Mouse (Mus musculus): ENCODE results near the gene Map2k4. TPM values are rescaled to one million over a fixed set of nuclear protein-coding genes. Genes with fewer than 3 reads are reported as not detected.

Map2k4 gene
- polyA plus RNA-seq (2015; fragmentation: Nextera tagmentation; extraction: Ambion mirVana), result 36.6 and 44.0 TPM in 2 replicates

DNA sequence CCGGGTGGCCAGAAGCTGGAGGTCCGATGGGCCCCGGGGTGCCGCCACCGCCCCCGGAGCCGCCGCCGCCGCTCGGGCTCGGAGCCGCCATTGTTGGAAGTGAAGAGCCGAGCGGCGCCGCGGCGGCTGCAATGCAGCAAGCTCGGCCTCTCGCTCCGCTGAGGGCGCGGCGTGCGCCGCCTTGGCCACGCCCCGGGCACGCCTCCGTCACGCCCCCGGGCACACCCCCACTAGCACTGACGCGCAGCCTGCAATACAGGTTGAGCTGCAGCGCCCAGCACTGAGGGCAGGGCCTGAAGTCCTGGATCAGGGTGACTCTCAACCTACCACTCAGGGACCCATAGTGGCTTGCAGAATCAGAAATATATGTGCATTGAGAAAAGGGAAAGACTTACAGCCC, at the start of gene Map2k4:
TSS of gene Map2k4 (minus strand) at position 144 of the 400 bp plus-strand sequence.
- peak; percentile 93 for DNase-seq (ENCODE audit: low spot score)

- DNase-seq (ENCODE audit: low spot score), result no peak
These were observed 36.5 kb upstream of the Map2k4 start for GRCm38 (mm10) chr11:65824556-65824955.

DNA sequence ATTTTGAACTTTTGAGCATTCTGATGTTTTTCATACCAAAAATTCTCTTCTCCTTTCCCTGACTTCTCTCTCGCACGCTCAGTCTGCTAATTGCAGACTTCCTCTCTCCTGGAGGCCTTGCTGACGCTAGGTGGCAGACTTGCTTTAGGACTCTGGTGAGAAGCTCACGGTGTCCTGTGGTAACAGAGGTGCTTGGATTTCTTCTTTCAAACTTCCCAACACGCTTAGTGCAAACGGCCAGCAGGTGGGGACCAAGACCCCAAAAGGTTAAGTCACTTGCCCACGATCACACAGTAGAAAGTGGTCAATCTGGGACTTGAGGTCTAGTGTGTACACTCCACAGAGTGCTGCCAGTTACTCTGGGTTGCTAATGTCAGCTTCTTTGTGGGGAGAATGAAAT, 32.8 kb upstream of the Map2k4 start:
- DNase-seq (ENCODE audit: low spot score), result peak; percentile 53

DNA sequence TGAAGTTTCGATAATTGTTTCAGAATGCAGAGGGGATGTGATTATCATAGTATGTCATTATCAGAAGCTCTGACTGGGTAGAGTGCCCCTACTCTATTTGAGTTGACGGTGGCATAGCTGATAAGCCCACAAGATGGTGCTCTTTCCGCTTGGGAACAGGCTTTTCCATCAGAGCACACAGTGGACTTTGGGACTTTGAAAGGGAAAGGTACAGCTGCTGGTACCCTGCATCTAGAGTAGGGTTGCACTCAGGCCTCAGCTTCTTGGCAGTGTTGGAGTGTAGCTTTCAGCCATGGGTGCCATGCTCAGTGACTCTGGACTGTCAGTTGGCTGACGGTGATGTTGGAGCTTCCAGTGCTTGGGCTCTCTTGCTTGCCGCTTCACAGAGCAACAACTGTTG, 32.2 kb upstream of the Map2k4 start:
- no peak for DNase-seq (ENCODE audit: low spot score)

- DNase-seq (ENCODE audit: low spot score), result no peak
These were observed 30.1 kb upstream of the Map2k4 start for GRCm38 (mm10) chr11:65818193-65818592.

- DNase-seq (ENCODE audit: low spot score), result no peak
These were observed 28.1 kb upstream of the Map2k4 start for GRCm38 (mm10) chr11:65816237-65816636.

DNA sequence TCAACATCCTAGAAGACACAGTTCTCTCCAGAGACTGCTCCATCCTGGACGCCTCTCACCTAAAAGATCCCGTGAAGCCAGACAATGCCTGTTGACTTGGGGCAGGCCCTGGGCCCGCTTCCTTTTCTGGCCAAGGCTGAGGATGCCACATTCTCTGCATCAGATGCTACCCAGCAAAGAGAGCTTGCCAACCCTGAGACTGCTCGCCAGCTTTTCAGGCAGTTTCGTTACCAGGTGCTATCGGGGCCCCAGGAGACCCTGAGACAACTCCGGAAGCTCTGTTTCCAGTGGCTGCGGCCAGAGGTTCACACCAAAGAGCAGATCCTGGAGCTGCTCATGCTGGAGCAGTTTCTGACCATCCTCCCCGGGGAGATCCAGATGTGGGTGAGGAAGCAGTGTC, 26.3 kb upstream of the Map2k4 start:
- DNase-seq (ENCODE audit: low spot score), result no peak

DNA sequence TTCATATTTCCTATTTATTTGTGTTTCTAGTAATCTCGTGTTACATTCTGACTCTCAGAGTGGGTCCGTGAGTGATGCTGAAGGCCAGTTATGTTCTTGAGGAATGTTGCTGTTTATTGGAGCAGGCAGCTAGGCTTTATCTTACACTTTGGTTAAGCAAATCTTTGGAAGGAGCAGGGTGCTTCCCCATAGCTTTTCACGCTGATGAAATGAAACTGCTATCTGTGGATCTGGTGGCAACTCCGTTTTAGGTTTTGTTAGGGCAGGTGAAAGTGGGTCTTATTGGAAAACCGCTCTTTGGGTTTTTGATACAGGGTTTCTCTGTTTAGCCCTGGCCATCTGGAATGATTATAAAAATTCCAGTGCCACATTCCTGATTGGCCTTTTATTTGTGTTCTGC, 24.0 kb upstream of the Map2k4 start:
- no peak for DNase-seq (ENCODE audit: low spot score)

DNA sequence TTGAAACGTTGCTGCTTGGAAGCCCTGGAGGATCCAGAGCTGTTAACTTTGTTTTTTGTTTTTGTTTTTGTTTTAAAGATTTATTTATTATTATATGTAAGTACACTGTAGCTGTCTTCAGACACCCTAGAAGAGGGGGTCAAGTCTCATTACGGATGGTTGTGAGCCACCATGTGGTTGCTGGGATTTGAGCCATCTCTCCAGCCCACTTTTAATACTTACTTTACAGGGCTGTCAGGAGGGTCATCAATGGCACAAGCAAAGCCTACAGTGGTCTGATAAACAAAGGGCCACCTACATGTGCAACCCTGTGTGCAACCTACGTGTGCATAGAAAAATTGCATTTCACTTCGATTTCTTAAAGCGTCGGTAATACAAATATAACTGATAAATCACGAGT, 19.5 kb upstream of the Map2k4 start:
- no peak for DNase-seq (ENCODE audit: low spot score)

GRCm38 (mm10) chr11:65806909-65807504, 18.9 kb upstream of the Map2k4 start, which contains the start of gene Zkscan6:
Gene Zkscan6, plus strand, starts transcription at chr11:65807175.
- peak; percentile 90 for DNase-seq (ENCODE audit: low spot score)

DNA sequence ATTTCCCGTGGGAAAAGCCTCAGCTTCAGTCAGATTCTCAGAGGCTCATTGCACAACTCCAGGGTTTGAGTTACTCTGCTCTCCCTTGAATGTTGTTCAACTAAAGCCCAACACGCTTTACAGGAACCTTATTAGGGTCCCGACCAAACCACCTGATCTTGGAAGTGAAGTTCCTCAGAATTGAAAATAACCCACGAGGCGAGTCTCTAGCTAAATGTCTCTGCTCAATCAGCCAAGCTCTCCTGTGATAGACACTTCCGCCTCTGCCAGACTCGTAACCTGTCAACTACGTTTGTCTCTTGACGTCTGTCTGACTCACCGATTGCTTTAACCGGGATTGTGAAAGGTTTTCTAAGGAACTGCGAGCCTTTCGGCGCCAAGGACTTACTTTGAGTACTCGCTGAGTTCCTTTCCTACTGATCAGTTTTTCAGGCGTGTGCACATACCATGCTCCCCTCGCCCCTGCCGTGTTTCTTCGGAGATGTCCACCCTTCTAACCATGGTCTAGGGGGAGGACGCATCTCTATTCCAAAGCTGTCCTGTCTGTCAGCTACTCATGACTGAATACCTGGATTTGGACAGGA, 18.3 kb upstream of the Map2k4 start:
- DNase-seq (ENCODE audit: low spot score), result peak; percentile 70

DNA sequence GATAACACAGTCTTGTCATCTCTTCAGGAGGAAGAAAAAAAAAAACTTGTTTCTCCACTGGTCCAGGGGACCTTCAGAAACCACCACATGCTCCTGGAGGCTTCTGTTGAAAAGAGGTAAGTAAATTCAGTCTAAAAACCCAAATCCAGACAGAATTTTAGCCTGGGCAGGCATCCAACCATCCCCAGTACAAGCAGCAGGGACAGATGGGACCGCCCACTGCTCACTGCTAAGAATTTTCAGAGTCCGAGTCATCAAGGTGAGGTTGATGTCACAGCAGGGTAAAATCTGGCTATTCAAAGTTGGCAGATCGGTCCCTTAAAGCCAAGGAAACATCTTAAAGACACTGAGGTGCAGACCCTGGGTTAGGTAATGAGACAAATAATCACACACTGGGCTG, 13.8 kb upstream of the Map2k4 start:
- no peak for DNase-seq (ENCODE audit: low spot score)

- no peak for DNase-seq (ENCODE audit: low spot score)
These were observed 7.8 kb upstream of the Map2k4 start for GRCm38 (mm10) chr11:65795896-65796295.

DNA sequence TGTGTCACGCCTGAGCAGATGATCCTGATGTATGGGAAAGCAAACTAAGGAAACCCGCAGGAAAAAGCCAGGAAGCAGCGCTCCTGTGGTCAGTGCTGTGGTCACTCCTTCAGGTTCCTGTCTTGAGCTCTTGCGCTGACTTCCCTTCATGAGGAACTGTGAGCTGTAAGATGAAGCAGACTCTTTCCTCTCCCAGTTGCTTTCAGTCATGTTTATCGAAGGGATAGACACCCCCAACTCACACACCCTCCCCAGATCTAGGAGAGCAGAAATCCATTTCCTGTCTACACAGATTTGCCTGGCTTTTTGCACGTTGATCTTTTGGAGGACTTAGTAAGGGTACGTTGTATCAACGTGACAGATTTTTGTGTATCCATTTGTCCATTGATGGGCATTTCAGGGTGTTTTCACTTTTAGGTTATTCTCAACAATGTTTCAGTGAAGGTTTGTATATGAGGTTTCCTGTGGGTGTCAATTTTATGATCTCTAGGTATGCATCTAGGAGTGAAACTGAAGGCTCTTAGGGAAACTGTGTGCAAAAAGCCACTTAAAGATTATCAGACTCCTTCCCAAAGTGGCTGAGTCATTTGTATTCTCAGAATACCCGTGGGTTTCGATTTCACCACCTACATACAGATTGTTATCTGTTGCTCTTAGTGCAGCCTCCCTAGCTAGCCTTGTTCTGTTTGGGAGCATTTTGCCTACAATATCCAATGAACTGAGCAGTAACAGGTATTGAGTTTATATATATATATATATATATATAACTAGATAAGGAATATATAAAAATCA, 6.5 kb upstream of the Map2k4 start:
- no peak for DNase-seq (ENCODE audit: low spot score)

DNA sequence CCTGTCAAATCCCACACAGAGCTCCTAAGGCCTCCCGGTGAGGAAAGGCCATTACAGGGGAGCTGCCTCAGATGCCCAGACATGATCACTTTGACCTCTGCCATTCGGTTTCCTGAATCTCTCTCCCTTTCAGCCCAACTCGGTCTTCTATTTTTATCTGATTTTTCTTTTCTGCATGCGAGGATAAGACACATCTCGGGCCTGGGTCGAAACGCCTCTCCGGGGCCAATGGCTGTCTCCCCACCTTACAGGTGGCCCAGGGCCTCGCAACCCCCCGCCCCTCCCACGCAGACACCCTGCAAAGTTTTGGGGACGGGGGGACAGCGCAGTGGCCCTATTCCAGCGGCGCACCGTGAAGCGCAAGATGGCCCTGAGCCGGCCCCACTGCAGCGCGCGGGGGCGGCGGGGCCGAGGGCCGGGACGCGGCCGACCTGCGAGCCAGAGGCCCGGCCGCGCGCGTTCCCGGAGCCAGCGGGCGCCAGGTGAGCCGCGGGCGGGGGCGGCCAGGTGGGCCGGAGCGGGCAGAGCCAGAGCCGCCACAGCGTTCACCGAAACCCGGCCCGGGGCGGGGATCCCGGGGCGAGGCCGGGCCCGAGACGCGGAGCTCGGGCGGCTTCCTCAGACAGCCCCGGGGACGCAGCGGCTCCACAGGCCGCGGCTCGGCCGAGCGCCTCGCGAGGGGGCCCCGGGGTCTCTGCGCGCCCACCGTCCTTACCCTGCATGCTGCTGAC, 511 bp downstream of the Map2k4 start:
- no peak for DNase-seq (ENCODE audit: low spot score)

GRCm38 (mm10) chr11:65786160-65786559, 1.9 kb downstream of the Map2k4 start:
- DNase-seq (ENCODE audit: low spot score), result no peak

DNA sequence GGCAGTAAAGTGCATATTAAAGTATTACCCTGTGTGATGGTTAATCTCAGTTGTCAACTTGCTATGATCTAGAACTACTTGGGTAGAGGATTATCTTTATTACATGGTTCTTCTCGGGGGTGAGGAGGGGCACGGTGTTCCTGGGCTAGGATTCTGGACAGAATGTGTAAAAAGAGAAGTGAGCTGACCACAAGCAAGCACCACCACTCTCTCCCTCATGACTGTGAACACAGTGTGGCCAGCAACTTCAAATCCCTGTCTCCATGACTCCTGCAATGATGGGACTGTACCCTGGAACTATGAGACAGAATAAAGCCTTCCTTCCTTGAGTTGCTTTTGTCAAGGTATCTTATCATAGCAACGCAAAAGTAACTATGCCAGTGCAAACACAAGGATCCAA, 6.5 kb downstream of the Map2k4 start:
- DNase-seq (ENCODE audit: low spot score), result no peak

GRCm38 (mm10) chr11:65779578-65779977, 8.5 kb downstream of the Map2k4 start:
- no peak for DNase-seq (ENCODE audit: low spot score)

DNA sequence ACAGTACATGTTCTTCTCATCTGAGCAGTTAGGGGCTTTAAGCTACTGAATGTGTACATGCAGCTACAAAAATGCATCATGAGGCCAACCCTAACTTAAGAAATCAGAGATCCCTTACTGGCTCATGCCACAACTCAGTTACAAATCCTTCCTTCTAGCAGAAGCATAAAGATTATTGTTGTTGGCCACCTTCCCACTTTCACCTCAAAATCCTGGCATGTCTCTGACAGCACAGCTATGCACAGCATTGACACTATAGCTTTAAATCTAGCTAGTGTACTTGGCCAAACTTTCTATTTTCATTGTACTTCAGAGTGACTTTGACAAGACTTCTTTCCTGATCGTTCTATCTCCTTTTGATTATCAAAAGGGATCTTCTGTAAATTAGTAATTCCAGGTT, 9.0 kb downstream of the Map2k4 start:
- no peak for DNase-seq (ENCODE audit: low spot score)

GRCm38 (mm10) chr11:65777810-65778209, 10.3 kb downstream of the Map2k4 start:
- no peak for DNase-seq (ENCODE audit: low spot score)

DNA sequence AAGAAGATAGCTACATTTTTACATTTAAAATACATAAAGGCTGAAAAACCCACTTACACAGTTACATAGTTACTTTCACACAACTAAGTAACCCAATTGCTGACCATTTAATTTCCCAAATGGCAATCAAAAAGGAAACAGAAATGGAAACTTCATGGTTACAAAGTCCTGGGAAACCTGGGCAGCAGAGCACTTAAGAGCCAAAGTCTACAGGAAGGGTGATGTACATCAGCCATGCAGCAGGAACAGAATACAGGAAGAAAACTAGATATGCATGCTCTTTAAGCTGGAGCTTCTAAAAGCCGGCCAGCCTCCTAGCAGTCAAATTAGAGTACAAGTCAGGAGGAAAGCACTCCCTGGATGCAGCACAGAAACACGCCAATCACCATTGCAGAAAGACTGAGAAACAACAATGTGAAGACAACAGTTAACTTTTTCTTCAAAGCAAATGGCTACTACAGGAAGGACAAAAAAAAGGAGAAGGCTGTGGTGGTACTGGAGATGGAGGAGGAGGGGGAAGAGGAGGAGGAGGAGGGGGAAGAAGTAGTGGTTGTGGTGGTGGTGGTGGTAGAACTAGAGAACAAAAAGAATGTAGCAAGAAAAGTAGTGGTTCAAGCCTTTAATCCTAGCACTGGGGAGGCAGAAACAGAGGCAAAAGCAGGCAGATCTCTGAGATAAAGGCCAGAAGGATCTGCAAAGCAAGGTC, 11.0 kb downstream of the Map2k4 start:
- no peak for DNase-seq (ENCODE audit: low spot score)

All from thymus, postnatal 0 days (tissue).